Mouse (Mus musculus) kidney, embryonic 14.5 days (tissue): ENCODE data around the gene AC124502.3. TPM values are rescaled to one million over a fixed set of nuclear protein-coding genes. Genes with fewer than 3 reads are reported as not detected.
A peak's percentile ranks its signal among the peaks of the same experiment; 100 is the strongest.

Source experiments
- ATAC-seq: fragments of 200-750 bp; cut with Nextera tagmentation; 2 replicates; pipeline ENCODE4 v1.8.0; 2017; ENCODE audit warnings: moderate number of reproducible peaks, mild to moderate bottlenecking, moderate TSS enrichment, moderate library complexity; ENCODE audit not compliant: low FRiP score, low TSS enrichment
- H3K27ac ChIP-seq: fragments of 300-500 bp; sonication (generic); 2 replicates; pipeline ENCODE4 v1.5.1; 2014; ENCODE audit warnings: low read depth, mild to moderate bottlenecking, low read length, moderate library complexity, mixed read lengths
- H3K27me3 ChIP-seq: fragments of 300-500 bp; sonication (generic); 2 replicates; pipeline ENCODE4 v1.6.1; 2014; ENCODE audit warnings: mild to moderate bottlenecking, low read length; ENCODE audit not compliant: control insufficient read depth, insufficient read depth
- H3K36me3 ChIP-seq: fragments of 300-500 bp; sonication (generic); 2 replicates; pipeline ENCODE4 v1.6.1; 2014; ENCODE audit warnings: low read length, mixed read lengths; ENCODE audit not compliant: control insufficient read depth, insufficient read depth
- H3K4me1 ChIP-seq: fragments of 300-500 bp; sonication (generic); 2 replicates; pipeline ENCODE4 v1.6.1; 2014; ENCODE audit warnings: low read length, mixed read lengths; ENCODE audit not compliant: control insufficient read depth, insufficient read depth
- H3K4me2 ChIP-seq: fragments of 300-500 bp; sonication (generic); replicated peaks from 2 replicates; pipeline ENCODE4 v1.6.1; 2014; ENCODE audit warnings: low read depth, mild to moderate bottlenecking, low read length
- H3K4me3 ChIP-seq: fragments of 300-500 bp; sonication (generic); 2 replicates; pipeline ENCODE4 v1.5.1; 2014; ENCODE audit warnings: mild to moderate bottlenecking, low read length
- H3K9ac ChIP-seq: fragments of 300-500 bp; sonication (generic); 2 replicates; pipeline ENCODE4 v1.6.1; 2014; ENCODE audit warnings: low read depth, mild to moderate bottlenecking, low read length, moderate library complexity
- H3K9me3 ChIP-seq: fragments of 300-500 bp; sonication (generic); 2 replicates; pipeline ENCODE4 v1.6.1; 2016; ENCODE audit warnings: low read length; ENCODE audit not compliant: control insufficient read depth
- WGBS: fragments of 180-500 bp; shearing (Covaris S2); extraction: QIAGEN DNeasy Blood & Tissue Kit; methylation state at CpG from one replicate; pipeline ENCODE4 v1.1.7; 2014; 5-methylcytosine and 5-hydroxymethylcytosine counted together
- polyA plus RNA-seq: library from polyadenylated mRNA; unstranded; fragments of >200 nt; fragmentation: Nextera tagmentation; extraction: Ambion mirVana; gene quantifications from 2 replicates; pipeline ENCODE4 v1.2.1, GENCODE M21; 2014

AC124502.3 gene
- polyA plus RNA-seq, 1 experiment from 2014 or later, result 1.5 TPM

GRCm38 (mm10) chr19:5060365-5061330 is 22.0 kb downstream of the AC124502.3 start:
- H3K27ac ChIP-seq, result peak overlapping the region; percentile 85
- no peaks in the 10 kb centered on the region for H3K27me3 ChIP-seq
- peak; percentile 5; the same call in 1 of the 2 replicates for ATAC-seq
- H3K4me1 ChIP-seq, result peaks cover 50% of the 10 kb centered on the region
- H3K4me2 ChIP-seq, result no peak overlapping the region
- H3K36me3 ChIP-seq, result no peaks in the 10 kb centered on the region
- no peak overlapping the region for H3K9ac ChIP-seq
- H3K9me3 ChIP-seq, result no peaks in the 10 kb centered on the region
- H3K4me3 ChIP-seq, result no peak overlapping the region
- WGBS, result 27% methylated on average over 5 of the region's 5 CpGs

GRCm38 (mm10) chr19:5062041-5062440 is 23.4 kb downstream of the AC124502.3 start:
- no peak overlapping the region for H3K27ac ChIP-seq
- H3K27me3 ChIP-seq, result no peaks in the 10 kb centered on the region
- no peak overlapping the region for H3K4me2 ChIP-seq
- H3K4me1 ChIP-seq, result peaks cover 44% of the 10 kb centered on the region
- H3K4me3 ChIP-seq, result no peak overlapping the region
- 89% methylated on average over 5 of the region's 5 CpGs for WGBS
- H3K9me3 ChIP-seq, result no peaks in the 10 kb centered on the region
- H3K36me3 ChIP-seq, result no peaks in the 10 kb centered on the region
- H3K9ac ChIP-seq, result no peak overlapping the region
- no peak for ATAC-seq

- Histone ChIP-seq H3K4me1 (peaks cover 47% of the 10 kb centered on the region), H3K27ac (no peak overlapping the region), H3K27me3 (no peaks in the 10 kb centered on the region), H3K4me2 (no peak overlapping the region), H3K9ac (no peak overlapping the region), H3K9me3 (no peaks in the 10 kb centered on the region), H3K36me3 (no peaks in the 10 kb centered on the region), H3K4me3 (no peak overlapping the region)
- no peak for ATAC-seq
- WGBS, result 55% methylated on average over 6 of the region's 6 CpGs
Measured at GRCm38 (mm10) chr19:5062446-5062845, 23.8 kb downstream of the AC124502.3 start.

GRCm38 (mm10) chr19:5065104-5065503 is 26.4 kb downstream of the AC124502.3 start:
- no peak overlapping the region for H3K4me2 ChIP-seq
- peaks cover 44% of the 10 kb centered on the region for H3K4me1 ChIP-seq
- peaks cover 9% of the 10 kb centered on the region for H3K27me3 ChIP-seq
- H3K4me3 ChIP-seq, result no peak overlapping the region
- no peak overlapping the region for H3K9ac ChIP-seq
- no peaks in the 10 kb centered on the region for H3K36me3 ChIP-seq
- ATAC-seq, result no peak
- WGBS, result 58% methylated on average over 7 of the region's 7 CpGs
- no peak overlapping the region; the same call in 1 of the 2 replicates for H3K27ac ChIP-seq
- H3K9me3 ChIP-seq, result no peaks in the 10 kb centered on the region

GRCm38 (mm10) chr19:5067040-5067799 is 28.5 kb downstream of the AC124502.3 start:
- no peaks in the 10 kb centered on the region for H3K36me3 ChIP-seq
- no peak for ATAC-seq
- H3K27ac ChIP-seq, result peak overlapping the region; percentile 89
- H3K9ac ChIP-seq, result peak overlapping the region; percentile 50; the same call in 1 of the 2 replicates
- peak overlapping the region; percentile 46 for H3K4me3 ChIP-seq
- H3K9me3 ChIP-seq, result no peaks in the 10 kb centered on the region
- H3K4me2 ChIP-seq, result peak overlapping the region; percentile 52
- peaks cover 42% of the 10 kb centered on the region for H3K4me1 ChIP-seq
- 7% methylated on average over 15 of the region's 15 CpGs for WGBS
- peaks cover 9% of the 10 kb centered on the region for H3K27me3 ChIP-seq

GRCm38 (mm10) chr19:5067867-5068569 is 29.3 kb downstream of the AC124502.3 start, which contains the start of gene Cd248:
Gene Cd248 (plus strand): TSS chr19:5068078.
- WGBS, result 2% methylated on average over 49 of the region's 56 CpGs
- H3K4me1 ChIP-seq, result peaks cover 47% of the 10 kb centered on the region
- H3K36me3 ChIP-seq, result no peaks in the 10 kb centered on the region
- peak within 1 kb of the TSS; percentile 89 for H3K27ac ChIP-seq
- peak within 1 kb of the TSS; percentile 50 for H3K9ac ChIP-seq
- H3K27me3 ChIP-seq, result peaks cover 9% of the 10 kb centered on the region
- peak within 1 kb of the TSS; percentile 46 for H3K4me3 ChIP-seq
- peak; percentile 41 for ATAC-seq
- peak within 1 kb of the TSS; percentile 52 for H3K4me2 ChIP-seq
- no peaks in the 10 kb centered on the region for H3K9me3 ChIP-seq

- Histone ChIP-seq H3K4me3 (peak overlapping the region; percentile 46), H3K27ac (peak overlapping the region; percentile 21; the same call in 1 of the 2 replicates), H3K9ac (peak overlapping the region; percentile 50), H3K4me2 (peak overlapping the region; percentile 52), H3K36me3 (no peaks in the 10 kb centered on the region), H3K27me3 (peaks cover 9% of the 10 kb centered on the region), H3K4me1 (peaks cover 47% of the 10 kb centered on the region), H3K9me3 (no peaks in the 10 kb centered on the region)
- ATAC-seq, result no peak
- WGBS, result 38% methylated on average over 21 of the region's 21 CpGs
Measured at GRCm38 (mm10) chr19:5068570-5069234, 30.0 kb downstream of the AC124502.3 start.

- H3K4me1 ChIP-seq, result peaks cover 47% of the 10 kb centered on the region
- no peaks in the 10 kb centered on the region for H3K36me3 ChIP-seq
- peak overlapping the region; percentile 52 for H3K4me2 ChIP-seq
- no peak for ATAC-seq
- 78% methylated on average over 5 of the region's 5 CpGs for WGBS
- H3K9me3 ChIP-seq, result no peaks in the 10 kb centered on the region
- peak overlapping the region; percentile 46 for H3K4me3 ChIP-seq
- no peak overlapping the region for H3K9ac ChIP-seq
- H3K27me3 ChIP-seq, result peaks cover 9% of the 10 kb centered on the region
- H3K27ac ChIP-seq, result no peak overlapping the region
Measured at GRCm38 (mm10) chr19:5069486-5069885, 30.8 kb downstream of the AC124502.3 start.
